Mouse (Mus musculus) lung, embryonic 14.5 days (tissue): Measurements from ENCODE around the gene Pnkp. TPM values are rescaled to one million over a fixed set of nuclear protein-coding genes. Genes with fewer than 3 reads are reported as not detected.
A peak's percentile ranks its signal among the peaks of the same experiment; 100 is the strongest.

Experiments
- ATAC-seq: fragments of 200-750 bp; cut with Nextera tagmentation; 2 replicates; pipeline ENCODE4 v1.8.0; 2017; ENCODE audit warnings: mild to moderate bottlenecking, moderate TSS enrichment, moderate library complexity; ENCODE audit not compliant: insufficient read depth
- DNase-seq: peaks from one replicate; pipeline ENCODE4 v3.0.0-alpha.2; 2015
- H3K27ac ChIP-seq: fragments of 300-500 bp; sonication (generic); 2 replicates; pipeline ENCODE4 v1.5.1; 2014; ENCODE audit warnings: low read depth, mild to moderate bottlenecking, moderate library complexity
- H3K27me3 ChIP-seq: fragments of 300-500 bp; sonication (generic); 2 replicates; pipeline ENCODE4 v1.6.1; 2014; ENCODE audit warnings: low read length, control low read depth; ENCODE audit not compliant: insufficient read depth
- H3K36me3 ChIP-seq: fragments of 300-500 bp; sonication (generic); 2 replicates; pipeline ENCODE4 v1.6.1; 2014; ENCODE audit warnings: control low read depth; ENCODE audit not compliant: insufficient read depth
- H3K4me1 ChIP-seq: fragments of 300-500 bp; sonication (generic); 2 replicates; pipeline ENCODE4 v1.6.1; 2014; ENCODE audit warnings: antibody characterized with exemption, control low read depth; ENCODE audit not compliant: insufficient read depth
- H3K4me2 ChIP-seq: fragments of 300-500 bp; sonication (generic); 2 replicates; pipeline ENCODE4 v1.6.1; 2014; ENCODE audit warnings: mild to moderate bottlenecking
- H3K4me3 ChIP-seq: fragments of 300-500 bp; sonication (generic); 2 replicates; pipeline ENCODE4 v1.5.1; 2014; ENCODE audit warnings: low read depth, low read length
- H3K9ac ChIP-seq: fragments of 300-500 bp; sonication (generic); 2 replicates; pipeline ENCODE4 v1.6.1; 2014
- H3K9me3 ChIP-seq: fragments of 300-500 bp; sonication (generic); 2 replicates; pipeline ENCODE4 v1.6.1; 2016; ENCODE audit warnings: low read depth, low read length, control low read depth
- CTCF ChIP-seq: IDR thresholded peaks from 2 replicates; pipeline ENCODE4 v1.5.1; 2016; ENCODE audit warnings: antibody characterized with exemption, low read depth
- WGBS: fragments of 180-500 bp; shearing (Covaris S2); extraction: QIAGEN DNeasy Blood & Tissue Kit; methylation state at CpG from one replicate; pipeline ENCODE4 v1.1.7; 2014; 5-methylcytosine and 5-hydroxymethylcytosine counted together
- polyA plus RNA-seq: library from polyadenylated mRNA; unstranded; fragments of >200 nt; fragmentation: Nextera tagmentation; extraction: Ambion mirVana; gene quantifications from 2 replicates; pipeline ENCODE4 v1.2.1, GENCODE M21; 2014

Pnkp gene
- polyA plus RNA-seq, 1 experiment from 2014 or later = 30.7 TPM

GRCm38 (mm10) chr7:44828706-44829105 is 28.2 kb upstream of the Pnkp start:
- H3K36me3 ChIP-seq = peaks cover 59% of the 10 kb centered on the region
- no peak for ATAC-seq

GRCm38 (mm10) chr7:44832763-44833162 is 24.2 kb upstream of the Pnkp start:
- ATAC-seq (no peak), DNase-seq (no peak)
- H3K9ac ChIP-seq = no peak overlapping the region
- H3K36me3 ChIP-seq = peaks cover 45% of the 10 kb centered on the region
- H3K27me3 ChIP-seq = no peaks in the 10 kb centered on the region
- no peaks in the 10 kb centered on the region for H3K9me3 ChIP-seq
- no peak overlapping the region for H3K4me2 ChIP-seq
- WGBS = 51% methylated on average over 4 of the region's 4 CpGs
- TF ChIP-seq CTCF = no peak
- H3K4me1 ChIP-seq = no peaks in the 10 kb centered on the region
- H3K4me3 ChIP-seq = no peak overlapping the region
- no peak overlapping the region for H3K27ac ChIP-seq

More at GRCm38 (mm10) chr7:44828706-44829105, 28.2 kb upstream of the Pnkp start:
- no peaks in the 10 kb centered on the region for H3K4me1 ChIP-seq
- no peak for DNase-seq
- H3K27me3 ChIP-seq = no peaks in the 10 kb centered on the region
- no peak overlapping the region for H3K4me2 ChIP-seq
- WGBS = 84% methylated on average over 5 of the region's 5 CpGs
- no peak overlapping the region for H3K27ac ChIP-seq
- H3K4me3 ChIP-seq = no peak overlapping the region
- H3K9me3 ChIP-seq = no peaks in the 10 kb centered on the region
- no peak overlapping the region for H3K9ac ChIP-seq
- no peak for TF ChIP-seq CTCF

- Histone ChIP-seq H3K4me1 (no peaks in the 10 kb centered on the region), H3K27ac (no peak overlapping the region), H3K27me3 (peaks cover 12% of the 10 kb centered on the region), H3K36me3 (peaks cover 19% of the 10 kb centered on the region), H3K9me3 (no peaks in the 10 kb centered on the region), H3K4me3 (no peak overlapping the region), H3K4me2 (no peak overlapping the region), H3K9ac (no peak overlapping the region)
- no peak for TF ChIP-seq CTCF
- ATAC-seq (no peak), DNase-seq (no peak)
- WGBS = 91% methylated on average over 1 of the region's 1 CpGs
Observed at GRCm38 (mm10) chr7:44835373-44836015, 21.4 kb upstream of the Pnkp start.

DNA sequence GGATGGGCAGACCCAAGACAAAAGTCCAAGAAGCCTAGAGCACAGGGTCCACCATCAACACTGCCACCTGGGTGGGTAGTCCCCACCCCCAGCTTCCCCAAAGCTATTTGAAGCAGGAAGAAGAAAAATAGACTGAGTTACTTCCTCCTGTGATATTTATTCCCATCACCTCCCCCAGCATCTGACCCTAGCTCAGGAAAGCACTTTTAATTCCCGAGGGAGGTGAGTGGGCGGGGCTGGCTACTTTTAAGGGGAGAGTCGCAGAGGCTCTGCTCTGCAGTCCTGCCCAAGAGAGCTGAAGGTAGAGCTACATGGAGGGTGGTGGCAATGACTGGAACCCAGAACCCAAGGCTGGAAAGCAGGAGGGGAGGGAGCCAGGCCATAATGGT is 20.9 kb upstream of the Pnkp start:
- Histone ChIP-seq H3K36me3 (peaks cover 18% of the 10 kb centered on the region), H3K4me1 (no peaks in the 10 kb centered on the region), H3K9ac (no peak overlapping the region), H3K27me3 (peaks cover 15% of the 10 kb centered on the region), H3K4me2 (no peak overlapping the region), H3K9me3 (no peaks in the 10 kb centered on the region), H3K4me3 (no peak overlapping the region), H3K27ac (no peak overlapping the region)
- ATAC-seq (no peak), DNase-seq (no peak)
- TF ChIP-seq CTCF = no peak
- 42% methylated on average over 3 of the region's 3 CpGs for WGBS

DNA sequence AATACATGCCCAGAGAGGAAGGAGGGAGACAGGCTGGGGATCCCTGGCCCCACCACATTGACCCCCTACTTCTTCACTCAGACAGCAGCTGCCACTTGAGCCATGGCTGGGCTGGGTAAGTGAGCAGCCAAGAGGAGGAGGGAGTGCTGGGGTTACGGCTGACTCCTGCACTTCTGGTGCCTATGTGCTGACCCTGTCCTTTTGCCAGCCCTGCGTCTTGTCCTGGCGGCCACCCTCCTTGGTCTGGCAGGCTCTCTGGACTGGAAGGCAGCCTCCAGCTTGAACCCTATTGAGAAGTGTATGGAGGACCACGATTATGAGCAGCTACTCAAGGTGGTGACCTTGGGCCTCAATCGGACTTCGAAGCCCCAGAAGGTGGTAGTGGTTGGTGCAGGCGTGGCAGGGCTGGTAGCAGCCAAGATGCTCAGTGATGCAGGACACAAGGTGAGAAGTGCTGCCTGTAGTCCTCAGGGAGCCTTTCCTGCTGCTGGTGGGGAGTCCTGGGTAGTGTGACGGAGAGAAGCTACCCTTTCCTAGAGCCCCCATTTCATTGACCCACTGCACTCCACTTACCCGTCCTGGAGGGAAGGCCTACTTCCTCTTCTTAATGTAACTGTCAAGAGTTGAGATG is 20.4 kb upstream of the Pnkp start:
- Histone ChIP-seq H3K27ac (no peak overlapping the region), H3K36me3 (peaks cover 18% of the 10 kb centered on the region), H3K9me3 (no peaks in the 10 kb centered on the region), H3K27me3 (peaks cover 15% of the 10 kb centered on the region), H3K4me1 (no peaks in the 10 kb centered on the region), H3K9ac (no peak overlapping the region), H3K4me3 (no peak overlapping the region), H3K4me2 (no peak overlapping the region)
- no peak for TF ChIP-seq CTCF
- WGBS = 78% methylated on average over 9 of the region's 9 CpGs
- ATAC-seq (no peak), DNase-seq (no peak)

DNA sequence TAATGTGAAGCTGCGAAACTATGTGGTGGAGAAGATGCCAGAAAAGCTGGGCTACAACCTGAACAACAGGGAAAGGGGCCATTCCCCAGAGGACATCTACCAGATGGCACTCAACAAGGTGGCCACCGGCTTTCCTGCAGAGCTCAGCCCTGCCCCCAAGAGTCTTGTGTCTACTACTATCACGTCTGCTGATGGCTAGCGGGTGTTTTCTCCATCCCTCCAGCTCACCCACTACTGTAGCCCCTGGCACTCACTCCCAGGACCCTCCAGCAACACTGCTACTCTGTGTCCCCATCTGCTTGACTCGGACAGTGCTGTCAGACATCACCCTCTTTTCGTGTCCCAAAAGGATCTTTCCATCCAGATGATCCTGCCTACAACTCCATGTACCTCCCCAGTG is 18.9 kb upstream of the Pnkp start:
- no peaks in the 10 kb centered on the region for H3K9me3 ChIP-seq
- 83% methylated on average over 6 of the region's 6 CpGs for WGBS

GRCm38 (mm10) chr7:44839171-44839490 is 17.8 kb upstream of the Pnkp start:
- no peak for TF ChIP-seq CTCF
- Histone ChIP-seq H3K9ac (peak overlapping the region; percentile 27; the same call in 1 of the 2 replicates), H3K36me3 (peaks cover 34% of the 10 kb centered on the region), H3K9me3 (no peaks in the 10 kb centered on the region), H3K4me1 (no peaks in the 10 kb centered on the region), H3K27ac (no peak overlapping the region), H3K27me3 (peaks cover 15% of the 10 kb centered on the region), H3K4me3 (peak overlapping the region; percentile 30), H3K4me2 (peak overlapping the region; percentile 59)
- ATAC-seq (no peak), DNase-seq (no peak)
- WGBS = 25% methylated on average over 11 of the region's 11 CpGs

More for the DNA sequence above, 18.9 kb upstream of the Pnkp start:
- H3K4me2 ChIP-seq = no peak overlapping the region
- no peak overlapping the region for H3K4me3 ChIP-seq
- H3K4me1 ChIP-seq = no peaks in the 10 kb centered on the region
- ATAC-seq (no peak), DNase-seq (no peak)
- H3K27ac ChIP-seq = no peak overlapping the region
- H3K27me3 ChIP-seq = peaks cover 15% of the 10 kb centered on the region
- no peak overlapping the region for H3K9ac ChIP-seq
- H3K36me3 ChIP-seq = peaks cover 24% of the 10 kb centered on the region
- no peak for TF ChIP-seq CTCF
